ENCODE assay signal across 17 mouse cellular contexts in genomic region chr14:16548200-16548576, GRCm38 (mm10).
DNase-seq lines count a peak whose midpoint lies in the region; ATAC-seq and TF ChIP-seq lines count a peak whose summit lies in the region.
"Had no signal": no experiment of that assay in that cellular context is flagged by ENCODE, and none has a peak within 500 bp of the region (broad histone marks: within the 10 kb centered on the region; RNA-seq: fewer than 3 reads in every experiment).

No protein-coding gene starts in this region.

- no peaks in the 10 kb centered on the region; the same call in 1 of the 2 replicates for H3K79me2 ChIP-seq in heart, adult 2 months (replicated peaks; ENCODE audit: control insufficient read depth, insufficient read depth, low read length)

- H3K9ac ChIP-seq in heart, adult 2 months (ENCODE audit: low read depth, low read length): peak overlapping the region; percentile 61
- no peak overlapping the region for H3K9ac ChIP-seq in kidney, embryonic 15.5 days
- H3K9ac ChIP-seq in kidney, embryonic 14.5 days (ENCODE audit: low read depth, low read length): no peak overlapping the region
- H3K9ac ChIP-seq in forebrain, embryonic 15.5 days (replicated peaks): no peak overlapping the region
- H3K9ac ChIP-seq: limb, embryonic 13.5 days; liver, embryonic 14.5 days; lung, embryonic 15.5 days had no signal

- intact Hi-C loops in heart, adult 2 months (cut with DNase I): no loop called here
- intact Hi-C loops in heart, postnatal 36 days (cut with DNase I): no loop called here

- DNase-seq in heart, adult 2 months: no peak
- no peak for DNase-seq in heart, postnatal 36 days
- no peak for DNase-seq in right cerebral cortex, postnatal 10 days (ENCODE audit: low spot score in 2 of 2)
- DNase-seq: adrenal gland, postnatal 14 days; lung, postnatal 4 days; retina, postnatal 1 day; thymus, adult 18-20 months had no signal

- H3K4me3 ChIP-seq in heart, adult 2 months: no peak overlapping the region
- no peak overlapping the region for H3K4me3 ChIP-seq in kidney, embryonic 15.5 days (replicated peaks)
- H3K4me3 ChIP-seq in kidney, embryonic 14.5 days (ENCODE audit: low read length): no peak overlapping the region
- no peak overlapping the region for H3K4me3 ChIP-seq in forebrain, embryonic 15.5 days
- H3K4me3 ChIP-seq: limb, embryonic 13.5 days; lung, embryonic 15.5 days had no signal

- H3K4me1 ChIP-seq in heart, adult 2 months (ENCODE audit: control insufficient read depth, insufficient read depth, low read length): peaks cover 40% of the 10 kb centered on the region
- H3K4me1 ChIP-seq in kidney, embryonic 15.5 days: peaks cover 5% of the 10 kb centered on the region; the same call in 1 of the 2 replicates
- 0 out of 2 replicates have a peak, but pooled peaks cover 2% of the 10 kb centered on the region for H3K4me1 ChIP-seq in kidney, embryonic 14.5 days (ENCODE audit: control insufficient read depth, insufficient read depth, low read length)
- H3K4me1 ChIP-seq in forebrain, embryonic 15.5 days: no peaks in the 10 kb centered on the region

- no peaks in the 10 kb centered on the region for H3K27me3 ChIP-seq in heart, adult 2 months (ENCODE audit: control insufficient read depth, insufficient read depth, low read length)
- no peaks in the 10 kb centered on the region for H3K27me3 ChIP-seq in kidney, embryonic 15.5 days
- no peaks in the 10 kb centered on the region for H3K27me3 ChIP-seq in kidney, embryonic 14.5 days (ENCODE audit: control insufficient read depth, insufficient read depth, low read length)
- no peaks in the 10 kb centered on the region for H3K27me3 ChIP-seq in forebrain, embryonic 15.5 days
- H3K27me3 ChIP-seq: limb, embryonic 13.5 days; lung, embryonic 15.5 days; Patski had no signal

- no peak overlapping the region for H3K4me2 ChIP-seq in kidney, embryonic 15.5 days
- no peak overlapping the region for H3K4me2 ChIP-seq in kidney, embryonic 14.5 days (replicated peaks; ENCODE audit: low read depth, low read length)
- no peak overlapping the region for H3K4me2 ChIP-seq in forebrain, embryonic 15.5 days (replicated peaks)
- H3K4me2 ChIP-seq: limb, embryonic 13.5 days; lung, embryonic 15.5 days; midbrain, embryonic 11.5 days had no signal

- TF ChIP-seq CTCF in heart, adult 2 months (IDR thresholded peaks at IDR 0.05): no peak

- H3K36me3 ChIP-seq in heart, adult 2 months (ENCODE audit: control insufficient read depth, insufficient read depth, low read length): peaks cover 40% of the 10 kb centered on the region
- peaks cover 45% of the 10 kb centered on the region for H3K36me3 ChIP-seq in kidney, embryonic 15.5 days
- H3K36me3 ChIP-seq in kidney, embryonic 14.5 days (ENCODE audit: control insufficient read depth, insufficient read depth, low read length): peaks cover 7% of the 10 kb centered on the region; the same call in 1 of the 2 replicates
- H3K36me3 ChIP-seq in forebrain, embryonic 15.5 days: no peaks in the 10 kb centered on the region
- H3K36me3 ChIP-seq: lung, embryonic 15.5 days had no signal

- no peak for ATAC-seq in kidney, embryonic 15.5 days (replicated peaks; ENCODE audit: low FRiP score)
- no peak for ATAC-seq in kidney, embryonic 14.5 days (ENCODE audit: low FRiP score, low TSS enrichment)
- 0 out of 2 replicates have a peak, but pooled peaks have one; percentile 10 for ATAC-seq in common myeloid progenitor, adult 5-6 weeks (replicated peaks; ENCODE audit: low read depth, poor library complexity, severe bottlenecking)
- ATAC-seq in forebrain, embryonic 15.5 days (replicated peaks): no peak
- ATAC-seq: hindbrain, embryonic 16.5 days; Patski had no signal

- TF ChIP-seq EP300 in heart, adult 2 months (IDR thresholded peaks at IDR 0.05; ENCODE audit: insufficient read depth, low read depth, low read length): no peak

- 72% methylated on average over 8 of the region's 8 CpGs for WGBS in heart, adult 2 months
- 69% methylated on average over 8 of the region's 8 CpGs for WGBS in kidney, embryonic 15.5 days
- WGBS in kidney, embryonic 14.5 days: 79% methylated on average over 8 of the region's 8 CpGs
- 93% methylated on average over 8 of the region's 8 CpGs for WGBS in forebrain, embryonic 15.5 days

- peak overlapping the region; percentile 68 for H3K27ac ChIP-seq in heart, adult 2 months
- H3K27ac ChIP-seq in kidney, embryonic 15.5 days: 0 out of 2 replicates have a peak overlapping the region, but pooled peaks have one; percentile 8
- H3K27ac ChIP-seq in kidney, embryonic 14.5 days (ENCODE audit: low read depth, low read length): no peak overlapping the region
- no peak overlapping the region for H3K27ac ChIP-seq in forebrain, embryonic 15.5 days (replicated peaks)
- H3K27ac ChIP-seq: limb, embryonic 13.5 days; liver, embryonic 14.5 days; lung, embryonic 15.5 days had no signal

- no peaks in the 10 kb centered on the region for H3K9me3 ChIP-seq in kidney, embryonic 15.5 days (replicated peaks)
- H3K9me3 ChIP-seq in kidney, embryonic 14.5 days (ENCODE audit: control insufficient read depth, low read length): no peaks in the 10 kb centered on the region
- H3K9me3 ChIP-seq in forebrain, embryonic 15.5 days: no peaks in the 10 kb centered on the region
- H3K9me3 ChIP-seq: limb, embryonic 13.5 days; lung, embryonic 15.5 days had no signal

- no peak for TF ChIP-seq POLR2A in heart, adult 2 months (IDR thresholded peaks at IDR 0.05; ENCODE audit: insufficient read depth, low read depth, low read length)

Comparison
In these comparisons a context has a peak if more than half of its experiments do, and no peak if none do; other contexts are left out.
1. H3K27ac ChIP-seq: peak in heart, adult 2 months (single experiment) and kidney, embryonic 15.5 days (single experiment); none in kidney, embryonic 14.5 days (single experiment) and forebrain, embryonic 15.5 days (single experiment).